Mouse (Mus musculus): ENCODE measurements around the gene Smim11. TPM values are rescaled to one million over a fixed set of nuclear protein-coding genes. Genes with fewer than 3 reads are reported as not detected.

The Smim11 gene
- total RNA-seq, 2 experiments from 2014 or later, result 17.1 to 23.6 TPM

DNA sequence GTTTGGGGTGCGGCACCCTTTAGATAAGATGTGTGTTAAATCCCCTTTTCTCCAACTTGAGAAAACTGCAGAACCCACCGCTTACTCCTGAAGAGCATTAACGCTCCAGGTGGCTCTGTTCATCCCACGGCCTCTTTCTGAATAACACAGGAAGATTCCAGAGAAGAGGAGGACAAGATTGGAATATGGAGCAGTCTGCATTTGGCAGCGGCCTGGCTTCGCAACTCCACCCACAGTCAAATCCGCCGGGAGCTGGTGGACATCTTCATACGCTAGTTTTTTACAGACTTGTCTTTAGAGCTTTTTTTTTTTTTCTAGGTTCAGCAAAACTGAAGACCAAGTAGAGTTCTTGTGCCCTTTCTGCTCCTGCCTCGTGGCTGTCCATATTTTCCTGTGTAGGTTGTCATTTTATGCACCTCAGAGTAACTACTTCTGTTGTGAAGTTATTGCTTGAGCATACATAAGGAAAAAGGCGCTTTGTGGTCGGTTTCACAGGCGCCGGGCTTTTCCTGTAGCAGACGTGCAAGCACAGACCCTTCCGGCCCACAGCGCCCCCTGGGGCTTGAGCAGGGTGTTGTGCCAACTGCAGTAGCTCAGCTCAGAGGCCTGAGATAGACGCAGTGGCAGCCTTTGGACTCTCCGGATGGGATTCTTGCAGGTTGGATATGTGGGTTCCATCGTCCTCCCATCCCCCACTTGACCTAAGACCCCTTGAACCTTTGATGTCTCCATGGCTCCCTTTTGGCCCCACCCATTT is 18.4 kb downstream of the Smim11 start:
- DNase-seq (ENCODE audit: low spot score in 2 of 2), result peak in 1 of 2 experiments; percentile 25

DNA sequence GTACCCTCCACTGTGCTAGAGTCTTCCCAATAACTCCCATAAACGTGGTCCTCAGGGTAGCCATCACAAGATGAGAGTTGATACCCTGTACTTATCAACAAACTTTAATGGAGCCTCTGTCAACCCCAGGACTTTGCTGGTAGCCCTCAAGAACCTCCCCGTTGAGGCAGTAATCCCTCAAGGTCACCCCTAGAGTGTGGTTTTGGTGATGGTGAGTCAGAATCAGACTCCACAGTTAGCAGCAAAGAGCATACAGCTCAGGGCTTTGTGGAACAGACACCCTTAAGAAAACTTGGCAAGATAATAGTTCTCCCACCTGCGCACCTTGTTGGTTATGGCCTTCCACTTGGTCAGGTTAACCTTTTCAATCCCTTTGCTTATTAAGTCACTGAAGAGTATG is 19.3 kb downstream of the Smim11 start:
- DNase-seq (ENCODE audit: low spot score in 2 of 2), result no peak

DNA sequence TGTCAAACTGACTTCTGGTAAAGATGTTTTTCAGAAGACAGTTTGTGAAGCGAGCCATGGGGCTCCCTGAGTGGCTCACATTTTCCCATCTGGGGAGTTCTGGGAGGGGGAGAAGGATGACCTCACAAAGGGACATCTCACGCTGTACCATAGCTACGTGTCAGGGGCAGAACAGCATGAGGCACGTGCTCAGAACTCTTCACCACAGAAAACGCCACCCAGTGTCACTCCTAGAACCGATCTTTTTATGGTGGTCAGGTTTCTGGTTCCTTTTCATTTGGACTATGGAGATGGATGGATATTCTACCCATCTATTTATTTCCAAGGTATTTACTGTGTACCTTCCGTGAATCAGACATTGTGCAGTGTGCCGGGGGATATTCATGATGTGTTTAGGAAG is 20.3 kb downstream of the Smim11 start, which contains the start of gene Fam243:
Fam243 (minus strand) TSS at position 101 of the 400 bp plus-strand sequence.
- no peak for DNase-seq (ENCODE audit: low spot score in 2 of 2)

DNA sequence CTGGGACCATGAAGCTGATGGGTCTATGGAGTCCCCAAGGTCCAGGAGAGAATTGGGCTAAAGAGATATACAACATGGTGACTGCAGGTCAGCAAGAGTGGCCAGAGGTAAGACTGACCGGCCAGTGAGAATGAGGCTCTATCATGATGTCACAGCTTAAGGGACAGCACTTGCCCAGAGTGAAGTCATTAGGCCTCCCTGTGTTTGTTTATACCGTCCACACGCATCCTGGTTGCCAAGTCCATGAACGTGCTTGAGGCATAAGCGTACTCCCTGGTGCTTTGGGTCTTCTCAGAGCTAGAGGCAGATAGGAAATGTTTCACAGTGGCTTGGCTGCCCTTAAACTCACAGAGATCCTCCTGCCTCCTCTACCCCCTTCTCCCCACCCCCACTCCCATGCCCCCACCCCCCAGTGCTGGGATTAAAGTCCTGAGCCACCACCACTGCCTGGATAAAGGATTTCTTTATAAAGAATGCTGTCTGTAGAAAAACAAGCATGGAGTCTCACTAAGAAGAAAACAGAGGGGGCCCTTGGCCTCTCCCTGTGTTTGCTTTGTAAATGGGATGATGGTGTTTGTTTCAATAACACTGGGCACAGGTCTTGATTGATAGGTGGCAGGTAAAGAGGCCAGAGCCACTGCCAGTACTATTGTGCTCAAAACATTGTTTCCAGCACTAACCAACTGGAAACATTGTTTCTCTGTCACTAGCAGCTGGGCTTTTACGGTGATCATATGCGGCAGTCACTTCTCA is 23.4 kb downstream of the Smim11 start:
- no peak for DNase-seq (ENCODE audit: low spot score in 2 of 2)

DNA sequence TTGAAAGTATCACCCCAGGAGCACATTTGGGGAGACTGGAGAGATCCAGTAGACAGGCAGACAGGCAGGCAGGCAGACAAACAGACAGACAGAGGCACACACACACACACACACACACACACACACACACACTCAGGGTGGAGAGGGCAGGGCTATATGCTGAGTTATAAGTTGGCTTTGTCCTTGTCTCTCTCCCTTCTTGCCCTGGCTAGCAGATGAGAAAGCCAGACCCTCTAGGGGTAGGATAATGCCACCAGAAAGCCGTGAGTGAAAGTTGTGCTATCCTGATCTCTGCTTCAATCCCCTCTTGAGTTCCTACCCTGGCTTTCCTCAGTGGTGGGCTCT is 23.9 kb downstream of the Smim11 start:
- DNase-seq (ENCODE audit: low spot score in 2 of 2), result no peak

DNA sequence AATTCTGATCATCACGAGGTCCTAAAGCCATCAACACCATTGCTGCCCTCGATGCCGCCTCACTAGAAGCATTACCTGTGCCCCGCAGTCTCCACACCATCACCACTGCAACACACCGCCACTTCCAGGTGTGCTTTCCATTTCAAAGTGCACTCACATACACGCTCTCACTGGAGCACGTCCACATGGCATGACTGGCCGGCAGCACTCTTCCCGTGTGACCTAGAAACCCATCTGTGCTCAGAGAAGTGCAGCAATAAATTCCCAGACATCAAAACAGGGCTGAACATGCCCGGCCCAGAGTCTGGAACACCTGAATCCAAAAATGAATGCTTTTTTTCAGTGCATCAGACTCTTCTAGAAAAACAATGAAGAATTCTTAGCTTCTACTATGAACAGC is 26.8 kb downstream of the Smim11 start:
- no peak for DNase-seq (ENCODE audit: low spot score in 2 of 2)

DNA sequence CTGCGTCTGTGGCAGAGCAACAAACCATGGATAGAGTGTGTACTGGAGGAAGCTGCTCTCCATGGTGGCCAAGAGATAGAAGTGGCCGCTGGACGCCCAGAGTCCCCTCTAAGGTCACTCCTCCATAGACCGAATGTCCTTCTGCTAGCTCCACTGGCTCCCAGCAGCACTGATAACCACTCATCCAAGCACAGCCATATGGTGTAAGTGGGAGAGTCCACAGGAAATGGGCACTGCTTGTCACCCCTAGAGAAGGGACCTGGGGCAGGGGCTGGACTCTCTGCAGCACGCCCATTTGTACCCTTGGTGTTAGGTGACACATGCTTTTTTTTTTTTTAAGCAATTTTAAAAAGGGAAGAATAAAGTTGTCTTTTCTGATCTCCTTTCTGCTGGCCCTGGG is 29.9 kb downstream of the Smim11 start:
- DNase-seq (ENCODE audit: low spot score in 2 of 2), result no peak

DNA sequence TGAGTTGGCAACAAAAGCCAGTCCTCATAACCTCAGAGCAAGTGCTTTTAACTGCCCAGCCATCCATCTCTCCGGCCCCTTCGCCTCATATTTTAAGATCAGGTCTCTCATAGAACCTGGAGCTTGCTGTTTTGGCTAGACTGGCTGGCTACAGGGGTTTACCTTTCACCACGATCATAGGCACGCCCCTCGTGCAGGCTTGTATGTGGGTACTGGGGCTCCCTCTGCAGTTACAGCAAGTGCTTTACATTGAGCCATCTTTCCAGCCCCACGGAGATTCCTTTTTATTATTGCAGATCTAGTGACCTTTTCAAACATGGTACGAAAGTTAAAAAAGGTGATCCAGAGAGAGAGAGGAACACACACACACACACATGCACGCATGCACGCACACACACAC is 33.5 kb downstream of the Smim11 start:
- no peak for DNase-seq (ENCODE audit: low spot score in 2 of 2)

DNA sequence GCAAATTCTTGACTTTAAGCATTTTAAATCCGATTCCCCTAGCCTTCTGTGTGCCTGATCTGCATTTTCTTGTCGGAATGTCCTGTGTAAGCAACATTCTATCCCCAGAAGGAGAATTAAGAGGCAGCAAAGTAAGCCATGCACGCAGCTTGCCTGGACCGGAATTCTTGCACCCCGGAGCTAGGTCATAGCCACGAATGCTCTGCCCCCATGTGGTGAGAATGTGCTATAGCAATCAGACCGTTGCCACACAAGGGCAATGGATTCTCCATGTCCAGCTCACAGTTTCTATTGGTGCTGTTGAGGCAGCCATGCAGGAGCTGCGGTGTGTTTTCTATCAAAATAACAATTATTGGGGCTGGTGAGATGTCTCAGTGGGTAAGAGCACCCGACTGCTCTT is 35.2 kb downstream of the Smim11 start:
- DNase-seq (ENCODE audit: low spot score in 2 of 2), result peak; percentile 57 to 75

DNA sequence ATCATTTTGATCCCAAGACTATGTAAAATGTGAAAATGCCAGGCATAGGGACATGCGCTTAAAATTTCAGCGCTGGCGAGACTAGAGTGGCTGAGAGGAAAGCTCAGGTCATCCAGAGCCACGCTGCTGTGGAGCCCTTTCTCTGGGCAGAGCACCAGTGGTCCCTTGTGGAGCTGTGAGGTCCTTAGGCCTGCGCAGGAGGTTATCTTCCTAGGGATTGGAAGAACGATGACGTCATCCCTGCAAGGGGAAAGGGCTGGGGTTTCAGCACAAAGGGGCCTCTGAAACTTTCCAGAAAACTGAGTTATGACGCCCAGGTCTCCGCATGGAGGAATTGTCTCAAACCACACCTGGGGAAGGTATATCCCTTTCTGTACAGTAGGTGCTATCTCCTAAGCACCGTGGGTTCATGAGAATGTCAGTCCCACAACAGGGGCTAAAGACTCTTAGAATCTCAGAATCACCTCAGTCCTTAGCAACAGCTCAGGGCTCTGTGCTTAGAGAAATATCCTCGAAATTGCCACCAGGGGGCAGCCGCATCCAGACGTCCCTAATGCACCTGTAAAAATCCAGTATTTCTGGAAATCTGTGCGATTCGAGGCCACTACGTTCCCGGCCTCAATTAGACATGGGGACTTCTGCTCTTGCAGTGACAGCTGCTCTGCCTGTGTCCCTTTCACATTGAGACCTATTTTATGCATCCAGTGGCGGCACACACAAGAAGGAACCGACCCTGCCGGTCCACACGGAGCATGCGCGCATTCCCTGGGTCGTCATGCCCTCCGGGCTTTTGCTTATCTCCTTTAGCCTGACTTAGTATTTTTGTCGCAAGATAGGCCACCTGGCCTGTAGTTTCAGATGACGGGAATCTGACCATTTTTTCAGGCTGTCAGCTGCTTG is 39.8 kb downstream of the Smim11 start:
- peak; percentile 51 to 79 for DNase-seq (ENCODE audit: low spot score in 2 of 2)

DNA sequence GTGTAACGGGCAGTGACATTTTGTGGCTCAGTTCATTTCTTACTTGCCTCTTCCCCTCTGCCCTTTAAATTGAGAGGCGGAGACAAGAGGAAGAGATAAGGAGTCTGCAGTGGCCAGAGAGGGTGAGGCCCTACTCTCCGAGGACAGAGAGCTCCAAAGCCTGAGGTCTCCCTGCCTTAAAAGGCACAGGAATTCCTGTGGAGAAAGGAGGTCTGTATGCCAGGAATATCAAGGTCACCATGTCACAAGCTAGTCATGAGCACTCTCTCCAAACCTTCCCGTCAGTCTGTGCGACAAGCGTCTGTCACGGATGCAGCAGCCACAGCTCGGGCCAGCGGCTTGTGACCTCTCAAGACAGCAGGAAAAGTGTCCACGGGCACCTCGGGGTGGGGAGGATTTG is 44.1 kb downstream of the Smim11 start:
- no peak for DNase-seq (ENCODE audit: low spot score in 2 of 2)

DNA sequence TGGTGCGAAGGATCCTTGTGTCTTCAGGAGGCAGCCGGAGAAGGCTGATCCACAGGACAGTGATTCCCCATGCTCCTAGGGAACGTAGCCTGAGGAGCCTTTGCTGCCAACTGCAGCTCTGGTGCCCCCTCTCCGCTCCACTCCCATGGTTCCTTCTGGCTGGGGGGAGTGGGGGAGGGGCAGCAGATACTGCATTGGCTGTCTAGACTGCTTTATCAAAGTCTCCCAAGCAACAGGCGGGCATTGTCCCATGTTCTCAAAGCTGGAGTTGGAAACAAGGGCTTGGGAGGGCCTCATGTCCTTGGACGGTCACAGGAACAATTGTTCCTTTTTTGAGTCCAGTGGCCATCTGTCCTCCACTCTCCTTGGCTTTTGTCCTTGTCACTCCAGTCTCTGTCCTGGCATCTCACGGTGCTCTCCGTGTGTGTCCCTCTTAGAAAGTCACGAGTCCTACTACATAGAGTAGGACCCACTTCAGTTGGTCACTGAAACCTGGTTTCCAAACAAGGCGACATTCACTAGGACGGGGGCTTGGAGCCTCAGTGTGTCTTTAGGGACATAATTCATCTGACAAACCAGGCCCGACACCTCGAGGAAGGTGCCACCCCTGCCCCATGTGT is 45.3 kb downstream of the Smim11 start:
- no peak for DNase-seq (ENCODE audit: low spot score in 2 of 2)

DNA sequence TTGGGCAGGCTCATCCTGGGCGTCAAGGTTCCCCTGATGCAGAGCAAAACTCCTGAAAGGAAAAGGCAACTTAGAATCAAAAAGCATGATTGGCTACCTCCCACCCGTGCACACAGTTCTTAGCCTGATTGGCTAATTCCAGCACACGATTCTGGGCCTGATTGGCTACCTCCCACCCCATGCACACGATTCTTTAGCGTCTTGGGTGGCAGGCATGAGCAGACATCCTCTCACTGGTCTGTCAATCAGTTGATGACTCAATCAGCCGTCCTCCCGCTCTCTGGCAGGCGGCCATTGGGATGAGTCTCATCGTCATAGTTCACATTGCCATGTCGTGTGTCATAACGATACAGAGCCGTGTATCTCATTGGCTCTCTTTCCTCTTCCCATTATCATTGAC is 47.9 kb downstream of the Smim11 start:
- DNase-seq (ENCODE audit: low spot score in 2 of 2), result peak; percentile 25 to 57

DNA sequence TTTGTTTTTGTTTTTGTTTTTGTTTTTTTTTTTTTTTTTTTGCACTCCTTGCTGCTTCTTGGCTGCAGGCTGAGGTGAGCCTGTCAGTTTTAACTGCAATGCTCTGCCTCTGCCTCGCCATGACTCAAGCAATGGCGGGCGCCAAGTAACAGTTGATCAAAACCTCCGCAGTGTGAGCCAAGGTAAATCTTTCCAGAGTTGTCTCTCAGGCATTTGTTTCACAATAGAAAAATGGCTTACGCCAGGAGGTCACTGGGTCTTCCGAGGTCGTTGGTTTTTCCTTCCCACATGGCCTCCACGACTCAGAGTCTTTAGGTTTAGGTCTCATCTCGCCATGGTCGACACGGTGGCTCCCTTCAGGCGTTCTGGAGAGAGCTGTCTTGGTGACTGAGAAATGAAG is 52.2 kb downstream of the Smim11 start:
- DNase-seq (ENCODE audit: low spot score in 2 of 2), result no peak

DNA sequence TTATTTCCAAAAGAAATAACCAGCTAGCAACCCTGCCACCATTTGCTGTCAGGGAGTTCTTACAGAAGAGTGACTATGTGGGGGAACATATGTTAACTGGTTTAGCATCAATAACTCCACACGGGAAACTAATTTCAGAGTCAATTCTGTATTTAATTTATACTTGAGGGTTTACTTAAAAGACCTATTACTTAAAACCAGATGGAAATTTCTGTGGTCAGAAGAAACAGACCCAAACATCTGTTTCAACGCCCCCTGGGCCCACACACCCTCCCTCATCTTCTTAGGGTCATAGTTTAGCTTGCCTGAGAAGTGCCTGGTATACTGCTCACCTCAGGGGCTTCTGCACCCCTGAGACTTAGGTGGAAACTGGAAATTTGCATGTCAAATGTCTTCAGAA is 52.8 kb downstream of the Smim11 start:
- DNase-seq (ENCODE audit: low spot score in 2 of 2), result no peak

DNA sequence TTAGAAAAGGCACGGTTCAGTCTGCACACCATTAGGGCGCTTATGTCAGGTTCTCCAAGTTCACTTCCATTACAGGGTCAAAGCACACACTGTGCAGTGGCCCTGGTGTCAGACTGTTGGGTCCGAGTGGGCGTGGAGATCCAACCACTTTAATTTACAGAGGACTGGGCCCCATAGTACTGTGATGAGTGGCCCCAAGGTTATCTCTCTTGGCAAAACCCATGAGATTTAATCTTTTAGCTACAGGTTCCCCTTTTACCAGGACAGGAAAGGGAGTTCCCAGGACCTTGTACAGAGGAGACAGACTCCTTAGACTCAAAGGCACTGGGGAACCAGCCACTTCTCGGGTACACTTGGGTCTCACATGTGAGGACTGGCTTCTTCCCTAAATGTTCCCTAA is 54.3 kb downstream of the Smim11 start:
- DNase-seq (ENCODE audit: low spot score in 2 of 2), result no peak

DNA sequence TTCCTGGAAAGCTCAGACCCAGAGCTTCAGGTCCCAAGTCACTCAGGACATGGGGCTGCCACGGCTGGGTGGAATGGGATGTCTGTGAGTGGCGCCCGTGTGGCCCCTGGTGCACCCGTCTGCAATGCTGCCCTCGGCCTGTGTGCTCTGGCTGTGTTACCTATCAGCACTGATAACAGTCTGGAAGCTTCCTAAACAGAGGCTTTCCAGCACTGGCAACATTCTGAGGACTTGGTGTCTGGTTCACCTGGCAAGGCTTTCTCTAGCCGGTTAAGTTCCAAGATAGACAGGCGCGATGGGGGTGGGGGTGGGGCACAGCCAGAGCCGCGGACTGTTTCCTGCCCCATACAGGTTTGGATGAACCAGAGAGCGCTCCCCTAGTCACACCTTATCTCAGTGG is 54.9 kb downstream of the Smim11 start:
- DNase-seq (ENCODE audit: low spot score in 2 of 2), result no peak

DNA sequence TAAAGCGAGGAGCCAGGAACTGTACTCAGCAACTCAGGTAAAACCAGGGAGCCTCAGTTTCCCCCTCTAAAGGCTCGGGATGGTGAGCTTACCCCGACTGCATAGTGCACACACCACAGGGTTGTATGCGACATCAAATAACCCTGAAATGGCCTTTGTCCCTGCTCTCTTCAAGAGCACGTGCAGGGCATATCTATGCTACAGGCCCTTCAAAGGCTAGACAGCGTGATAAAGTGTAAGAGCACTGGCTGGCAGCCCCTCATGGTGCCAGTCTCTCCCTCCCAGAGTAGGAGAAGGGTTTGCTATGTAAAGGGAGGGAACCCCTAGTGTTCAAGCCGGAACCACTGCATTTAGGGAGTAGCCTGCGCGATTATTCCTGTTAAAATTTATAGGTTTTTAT is 55.9 kb downstream of the Smim11 start:
- no peak for DNase-seq (ENCODE audit: low spot score in 2 of 2)

DNA sequence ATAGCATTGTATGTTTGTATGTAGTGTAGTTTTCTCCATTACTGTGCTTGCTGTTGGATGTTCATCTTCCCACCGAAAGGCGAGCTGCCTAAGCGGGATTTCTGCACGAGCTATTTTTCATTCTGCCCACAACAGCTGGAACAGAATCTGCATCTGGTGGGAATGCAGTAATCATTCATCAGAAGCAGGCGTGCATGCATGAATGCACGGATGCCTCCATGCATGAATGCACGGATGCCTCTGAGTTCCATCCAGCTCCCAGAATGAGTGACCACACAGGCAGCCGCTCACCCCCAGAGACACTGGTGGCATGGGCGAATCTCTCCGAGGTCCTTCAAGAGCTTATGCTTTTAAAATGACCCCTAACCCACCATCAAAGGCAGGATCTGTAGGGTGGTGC is 56.5 kb downstream of the Smim11 start:
- DNase-seq (ENCODE audit: low spot score in 2 of 2), result no peak

DNA sequence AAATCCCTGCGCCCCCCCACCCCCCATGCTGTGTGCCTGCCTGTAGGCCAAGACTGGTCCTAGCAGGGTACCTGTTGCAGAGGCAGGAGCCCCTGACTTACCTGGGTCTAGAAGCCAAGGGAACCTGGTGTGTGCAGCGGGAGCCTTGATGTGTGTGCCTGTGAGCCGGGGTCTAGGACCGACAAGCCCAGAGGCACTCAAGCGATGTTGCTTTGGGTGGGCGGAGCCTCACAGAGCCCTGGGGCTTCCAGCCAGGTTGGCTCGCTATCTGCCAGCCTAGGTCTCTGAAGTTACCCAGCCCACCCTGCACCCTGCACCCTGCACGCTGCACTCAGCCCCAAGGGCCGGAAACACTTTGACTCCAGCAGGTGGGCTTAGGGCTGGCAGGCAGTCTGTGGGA is 57.6 kb downstream of the Smim11 start:
- DNase-seq (ENCODE audit: low spot score in 2 of 2), result no peak

DNA sequence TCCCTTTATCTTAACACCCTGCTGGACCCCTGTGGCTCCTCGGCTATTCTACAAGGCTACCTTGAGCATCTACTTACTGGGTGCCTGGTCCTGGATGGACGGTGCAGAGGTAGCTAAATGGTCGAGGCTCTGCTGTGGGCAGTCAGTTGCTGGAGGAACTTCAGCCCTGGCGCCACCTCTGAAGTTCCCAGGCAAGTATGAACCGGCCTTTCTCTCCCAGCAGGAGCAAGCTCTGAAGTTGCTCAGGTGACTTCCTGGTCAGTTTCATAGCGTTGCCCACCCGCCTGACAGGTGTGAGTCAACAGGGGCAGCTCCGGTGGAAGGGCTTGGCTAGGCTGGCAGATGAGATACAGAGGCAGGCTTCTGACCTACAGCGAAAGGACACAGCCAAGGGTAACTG is 58.1 kb downstream of the Smim11 start, which contains the start of gene Kcne1:
Kcne1 (minus strand) TSS at position 240 of the 400 bp plus-strand sequence.
- no peak for DNase-seq (ENCODE audit: low spot score in 2 of 2)
